7 mouse cellular contexts compared by ENCODE assay signal in genomic region chr19:41655970-41656369, GRCm38 (mm10).
DNase-seq lines count a peak whose midpoint lies in the region; ATAC-seq and TF ChIP-seq lines count a peak whose summit lies in the region.

No protein-coding gene starts in this region.

- H3K9me3 ChIP-seq in hindbrain, embryonic 13.5 days, result no peaks in the 10 kb centered on the region
- no peaks in the 10 kb centered on the region for H3K9me3 ChIP-seq in midbrain, embryonic 12.5 days

- peak; percentile 42 for DNase-seq in MEL-GATA-1-ER (ENCODE audit: extremely low read depth, low read depth)
- DNase-seq in left cerebral cortex, adult 18-20 months (ENCODE audit: low spot score in 2 of 2), result peak; percentile 78 to 86

- TF ChIP-seq CTCF in bone marrow macrophage, adult 2 months (IDR thresholded peaks at IDR 0.05; ENCODE audit: low read depth, low read length), result peak; percentile 57
- peak; percentile 60; the same call in 1 of the 2 replicates for TF ChIP-seq CTCF in embryonic fibroblast, embryonic 13.5 days (IDR thresholded peaks at IDR 0.05; ENCODE audit: borderline replicate concordance, insufficient read depth, low read length)
- TF ChIP-seq CTCF in small intestine, adult 2 months (IDR thresholded peaks at IDR 0.05; ENCODE audit: extremely low read depth, insufficient read length, insufficient replicate concordance, low read depth, low read length), result peak; percentile 83; the same call in 1 of the 2 replicates

- WGBS in hindbrain, embryonic 13.5 days, result 5% methylated on average over 9 of the region's 9 CpGs
- 2% methylated on average over 9 of the region's 9 CpGs for WGBS in midbrain, embryonic 12.5 days
- 12% methylated on average over 9 of the region's 9 CpGs for WGBS in small intestine, adult 2 months

- no peaks in the 10 kb centered on the region for H3K36me3 ChIP-seq in hindbrain, embryonic 13.5 days
- no peaks in the 10 kb centered on the region for H3K36me3 ChIP-seq in midbrain, embryonic 12.5 days
- H3K36me3 ChIP-seq in small intestine, adult 2 months (ENCODE audit: control insufficient read depth, insufficient read depth, low read length), result no peaks in the 10 kb centered on the region

- H3K4me3 ChIP-seq in bone marrow macrophage, adult 2 months (ENCODE audit: insufficient read depth, low read length), result no peak overlapping the region
- H3K4me3 ChIP-seq in embryonic fibroblast, embryonic 13.5 days (ENCODE audit: insufficient read depth, low read length), result no peak overlapping the region
- no peak overlapping the region for H3K4me3 ChIP-seq in hindbrain, embryonic 13.5 days
- H3K4me3 ChIP-seq in midbrain, embryonic 12.5 days, result no peak overlapping the region
- no peak overlapping the region for H3K4me3 ChIP-seq in small intestine, adult 2 months (ENCODE audit: low read depth, low read length)

- no peaks in the 10 kb centered on the region for H3K4me1 ChIP-seq in bone marrow macrophage, adult 2 months (ENCODE audit: control insufficient read depth, insufficient read depth, low read length)
- no peaks in the 10 kb centered on the region for H3K4me1 ChIP-seq in embryonic fibroblast, embryonic 13.5 days (ENCODE audit: control insufficient read depth, insufficient read depth, low read length)
- H3K4me1 ChIP-seq in hindbrain, embryonic 13.5 days (replicated peaks), result peaks cover 95% of the 10 kb centered on the region
- H3K4me1 ChIP-seq in midbrain, embryonic 12.5 days, result peaks cover 68% of the 10 kb centered on the region
- peaks cover 6% of the 10 kb centered on the region; the same call in 1 of the 2 replicates for H3K4me1 ChIP-seq in small intestine, adult 2 months (ENCODE audit: control insufficient read depth, insufficient read depth, insufficient read length, low read length)

- no peak overlapping the region for H3K9ac ChIP-seq in hindbrain, embryonic 13.5 days
- no peak overlapping the region; the same call in 1 of the 2 replicates for H3K9ac ChIP-seq in midbrain, embryonic 12.5 days (replicated peaks)

- no peak for ATAC-seq in hindbrain, embryonic 13.5 days (ENCODE audit: low FRiP score)
- peak; percentile 4; the same call in 1 of the 2 replicates for ATAC-seq in midbrain, embryonic 12.5 days (ENCODE audit: low FRiP score, low read depth)

- no peak for TF ChIP-seq POLR2A in bone marrow macrophage, adult 2 months (IDR thresholded peaks at IDR 0.05; ENCODE audit: borderline replicate concordance, low read depth, low read length)
- TF ChIP-seq POLR2A in embryonic fibroblast, embryonic 13.5 days (IDR thresholded peaks at IDR 0.05; ENCODE audit: low read depth, low read length), result no peak
- TF ChIP-seq POLR2A in small intestine, adult 2 months (IDR thresholded peaks at IDR 0.05; ENCODE audit: low read depth, low read length), result no peak

- peaks cover 54% of the 10 kb centered on the region for H3K27me3 ChIP-seq in hindbrain, embryonic 13.5 days
- H3K27me3 ChIP-seq in midbrain, embryonic 12.5 days, result peaks cover 76% of the 10 kb centered on the region
- no peaks in the 10 kb centered on the region for H3K27me3 ChIP-seq in small intestine, adult 2 months (ENCODE audit: control insufficient read depth, insufficient read depth, low read length)

- no peak overlapping the region for H3K4me2 ChIP-seq in hindbrain, embryonic 13.5 days
- H3K4me2 ChIP-seq in midbrain, embryonic 12.5 days (replicated peaks), result no peak overlapping the region

- H3K27ac ChIP-seq in bone marrow macrophage, adult 2 months (ENCODE audit: insufficient read depth, low read depth, low read length), result no peak overlapping the region
- no peak overlapping the region for H3K27ac ChIP-seq in embryonic fibroblast, embryonic 13.5 days (ENCODE audit: insufficient read depth, low read length)
- H3K27ac ChIP-seq in hindbrain, embryonic 13.5 days, result peak overlapping the region; percentile 76
- H3K27ac ChIP-seq in midbrain, embryonic 12.5 days (replicated peaks), result peak overlapping the region; percentile 43; the same call in 1 of the 2 replicates
- no peak overlapping the region for H3K27ac ChIP-seq in small intestine, adult 2 months (ENCODE audit: insufficient read depth, low read depth, low read length)

Comparison
In these comparisons a context has a peak if more than half of its experiments do, and no peak if none do; other contexts are left out.
1. H3K27ac ChIP-seq: peak in hindbrain, embryonic 13.5 days (single experiment) and midbrain, embryonic 12.5 days (single experiment); none in bone marrow macrophage, adult 2 months (single experiment), embryonic fibroblast, embryonic 13.5 days (single experiment) and small intestine, adult 2 months (single experiment).
2. Peak in every context shown above with its lines, with median percentiles within 50 percentile points of each other: CTCF ChIP-seq.